Mouse (Mus musculus): Measurements from ENCODE around the gene Ccdc167.

Gene Ccdc167

DNA sequence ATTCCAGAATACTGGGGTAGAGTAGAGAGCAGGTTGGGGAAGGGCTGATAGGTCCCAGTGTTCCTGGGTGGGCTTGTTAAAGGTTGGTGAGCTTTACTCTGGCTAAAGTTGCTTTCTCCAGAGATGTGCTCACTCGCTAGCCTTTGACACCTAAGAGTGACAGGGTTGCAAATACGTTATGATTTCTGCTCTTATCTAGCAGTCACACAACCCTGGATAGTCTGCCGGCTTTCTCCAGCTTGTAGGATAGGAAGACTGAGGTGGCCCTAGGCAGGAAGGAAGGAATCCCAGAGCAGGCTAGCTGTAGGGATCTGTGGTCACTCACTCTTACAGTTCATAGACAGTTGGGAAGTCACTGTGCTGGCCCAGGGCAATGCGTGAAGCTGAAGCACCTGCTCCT lies 32.6 kb downstream of the Ccdc167 start:
- DNase-seq (ENCODE audit: low spot score) = no peak

GRCm38 (mm10) chr17:29683127-29683526 lies 33.7 kb downstream of the Ccdc167 start:
- no peak for DNase-seq (ENCODE audit: low spot score)

DNA sequence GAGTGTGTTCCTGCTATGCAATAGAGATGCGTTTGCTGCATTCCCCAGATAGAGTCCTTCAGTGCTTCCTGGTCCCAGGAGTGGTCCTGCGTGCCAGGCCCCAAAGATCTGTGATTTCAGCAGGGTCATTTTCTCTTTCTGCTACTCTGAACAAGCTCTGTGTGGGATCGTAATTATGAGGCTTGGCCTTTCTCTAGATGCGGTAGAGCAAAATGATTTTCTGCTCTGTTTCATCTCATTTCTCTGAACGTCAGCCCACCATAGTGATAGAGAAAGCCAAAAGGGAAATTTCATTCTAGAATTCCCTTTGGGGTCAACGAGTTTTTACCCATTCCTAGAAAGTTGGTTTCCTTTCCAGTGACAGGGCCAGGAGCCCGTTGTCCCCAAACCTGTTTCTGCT lies 34.6 kb downstream of the Ccdc167 start:
- DNase-seq (ENCODE audit: low spot score) = no peak

- no peak for DNase-seq (ENCODE audit: low spot score)
Observed at GRCm38 (mm10) chr17:29681669-29682068, 35.2 kb downstream of the Ccdc167 start.

DNA sequence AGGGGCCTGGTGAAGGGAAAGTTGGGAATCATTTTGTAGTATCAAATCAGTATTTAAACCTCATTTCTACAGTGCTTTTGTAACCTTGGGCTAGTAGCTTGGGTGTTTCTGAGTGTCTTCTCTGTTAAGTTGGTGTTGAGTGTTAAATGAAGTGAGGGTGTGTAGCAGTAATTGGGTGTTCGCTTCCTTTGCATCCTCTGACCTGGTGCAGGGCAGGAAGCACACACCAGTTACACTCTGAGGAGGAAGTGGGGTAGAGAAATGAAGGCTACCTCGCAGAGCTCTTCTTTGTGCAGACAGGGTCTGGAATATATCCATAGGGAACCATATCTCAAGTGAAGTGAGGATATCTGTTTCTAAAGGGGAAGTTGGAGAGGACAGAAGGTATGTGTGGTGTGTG lies 35.9 kb downstream of the Ccdc167 start:
- DNase-seq (ENCODE audit: low spot score) = no peak

- DNase-seq (ENCODE audit: low spot score) = no peak
Observed at GRCm38 (mm10) chr17:29680174-29680573, 36.7 kb downstream of the Ccdc167 start.

DNA sequence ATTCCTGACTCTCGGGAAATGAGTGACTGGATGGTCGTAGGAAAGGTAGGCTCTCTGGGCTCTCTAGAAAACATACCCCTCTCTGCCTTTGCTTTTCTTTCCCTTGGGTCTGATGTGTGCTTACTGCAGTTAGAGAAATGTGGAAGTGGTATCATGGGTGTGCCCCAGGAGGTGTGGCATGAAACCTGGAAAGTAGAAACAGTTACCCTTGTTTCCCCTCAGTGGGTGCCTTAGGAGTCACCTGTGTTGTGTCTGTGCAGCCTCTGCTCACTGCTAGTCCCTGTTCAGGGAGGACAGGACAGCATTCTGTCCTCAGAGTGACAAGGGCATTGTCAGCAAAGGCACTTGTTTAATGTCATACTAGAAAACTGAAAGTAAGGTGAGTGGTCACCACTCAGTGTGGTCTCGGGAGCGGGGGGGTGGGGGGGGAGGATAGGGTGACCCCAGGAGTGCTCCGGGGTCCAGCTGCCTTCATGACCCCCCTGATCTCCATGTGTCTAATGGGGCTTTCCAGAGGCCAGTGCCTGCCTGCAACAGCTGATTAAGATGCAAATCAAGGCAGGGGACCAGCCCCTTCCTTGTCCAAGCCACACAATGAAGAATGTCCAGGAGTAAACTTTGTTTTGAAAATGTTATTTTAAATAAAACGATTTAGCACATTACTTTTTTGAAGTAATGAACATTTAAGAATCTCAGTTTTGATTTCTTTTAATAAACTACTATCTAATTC lies 37.6 kb downstream of the Ccdc167 start:
- DNase-seq (ENCODE audit: low spot score) = no peak

- no peak for DNase-seq (ENCODE audit: low spot score)
Observed at GRCm38 (mm10) chr17:29678526-29678925, 38.3 kb downstream of the Ccdc167 start.

DNA sequence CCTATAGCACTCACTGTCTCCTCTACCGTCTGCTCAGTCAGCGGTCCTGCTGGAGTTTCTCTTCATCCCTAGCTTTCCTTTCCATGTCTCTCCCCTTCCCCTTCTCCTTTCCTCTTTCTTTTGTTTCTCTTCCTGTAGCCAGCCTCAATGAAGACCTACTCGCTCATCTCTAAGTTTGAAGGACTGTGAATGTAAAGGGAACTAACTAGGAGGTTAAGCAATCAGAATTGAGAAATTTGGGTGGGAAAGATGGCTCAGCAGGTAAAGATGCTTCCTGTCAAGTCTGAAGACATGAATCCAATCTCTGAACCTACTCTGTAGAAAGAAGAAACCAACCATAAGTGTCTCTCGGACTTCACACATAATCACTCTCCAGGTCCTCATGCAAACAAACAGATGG lies 43.5 kb downstream of the Ccdc167 start:
- DNase-seq (ENCODE audit: low spot score) = no peak

DNA sequence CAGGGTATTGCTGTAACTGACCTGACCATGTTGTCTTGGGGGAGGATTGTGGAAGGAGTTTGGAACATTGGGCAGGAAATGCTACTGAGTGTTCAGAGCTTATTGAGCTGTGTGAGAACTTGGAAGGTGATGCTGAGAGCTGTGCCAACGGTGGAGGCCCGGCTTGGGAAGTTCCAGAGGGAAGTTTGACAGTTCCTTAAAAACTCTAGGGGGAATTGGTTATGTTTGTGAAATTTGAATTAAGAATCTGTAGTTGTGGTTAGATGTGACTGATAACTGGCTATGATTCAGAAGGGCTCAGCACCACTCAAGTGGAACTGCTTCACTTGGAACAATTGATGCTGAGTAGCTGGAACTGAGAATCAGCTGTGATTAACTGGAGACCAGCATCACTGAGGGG lies 45.8 kb downstream of the Ccdc167 start:
- DNase-seq (ENCODE audit: low spot score) = no peak

- no peak for DNase-seq (ENCODE audit: low spot score)
Observed at GRCm38 (mm10) chr17:29669936-29670335, 46.9 kb downstream of the Ccdc167 start.

- DNase-seq (ENCODE audit: low spot score) = no peak
Observed at GRCm38 (mm10) chr17:29669030-29669429, 47.8 kb downstream of the Ccdc167 start.

GRCm38 (mm10) chr17:29668051-29668986 lies 48.5 kb downstream of the Ccdc167 start:
- no peak for DNase-seq (ENCODE audit: low spot score)

- DNase-seq (ENCODE audit: low spot score) = no peak
Observed at GRCm38 (mm10) chr17:29662145-29662544, 54.7 kb downstream of the Ccdc167 start.

- no peak for DNase-seq (ENCODE audit: low spot score)
Observed at GRCm38 (mm10) chr17:29660762-29661391, 56.0 kb downstream of the Ccdc167 start.

- DNase-seq (ENCODE audit: low spot score) = peak; percentile 94
Observed at GRCm38 (mm10) chr17:29660076-29660761, 56.6 kb downstream of the Ccdc167 start, which contains the start of gene Cmtr1. TSS of gene Cmtr1 (plus strand) at chr17:29660595.

GRCm38 (mm10) chr17:29658249-29658648 lies 58.6 kb downstream of the Ccdc167 start:
- no peak for DNase-seq (ENCODE audit: low spot score)

GRCm38 (mm10) chr17:29642219-29642618 lies 74.6 kb downstream of the Ccdc167 start:
- DNase-seq (ENCODE audit: low spot score) = peak; percentile 60

DNA sequence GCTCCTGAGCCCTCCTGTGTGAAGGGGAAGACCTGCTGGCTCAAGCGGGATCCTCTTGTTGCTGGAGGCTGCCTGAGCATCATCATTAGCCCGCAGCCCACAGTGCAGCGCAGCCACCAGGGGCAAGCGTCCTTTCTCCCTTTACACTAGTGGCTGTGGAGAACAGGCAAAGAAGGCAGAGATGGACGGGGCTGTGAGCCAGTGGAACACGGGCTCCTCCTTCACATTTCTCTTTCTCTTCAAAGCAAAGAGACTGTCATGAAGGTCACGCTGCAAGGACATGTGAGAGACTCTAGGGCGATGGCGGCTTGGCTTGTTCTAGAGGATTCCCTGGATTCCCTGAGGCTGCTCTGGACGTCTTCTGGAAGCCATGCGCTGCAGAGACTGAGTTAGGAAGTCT lies 75.9 kb downstream of the Ccdc167 start:
- DNase-seq (ENCODE audit: low spot score) = no peak

GRCm38 (mm10) chr17:29637895-29638294 lies 78.9 kb downstream of the Ccdc167 start:
- DNase-seq (ENCODE audit: low spot score) = no peak

- no peak for DNase-seq (ENCODE audit: low spot score)
Observed at GRCm38 (mm10) chr17:29637377-29637776, 79.5 kb downstream of the Ccdc167 start.
